Mouse (Mus musculus) ES-Bruce4 (cell line): ENCODE data around the gene Celf6. TPM values are rescaled to one million over a fixed set of nuclear protein-coding genes. Genes with fewer than 3 reads are reported as not detected.
A peak's percentile ranks its signal among the peaks of the same experiment; 100 is the strongest.

Experiments used
- H3K27ac ChIP-seq: 2 replicates; pipeline ENCODE4 v1.5.1; 2012; ENCODE audit warnings: low read length, inconsistent platforms; ENCODE audit not compliant: insufficient read depth
- H3K27me3 ChIP-seq: 2 replicates; pipeline ENCODE4 v1.6.1; 2012; ENCODE audit warnings: mild to moderate bottlenecking, low read length, inconsistent platforms; ENCODE audit not compliant: control insufficient read depth, poor library complexity, insufficient read depth, severe bottlenecking
- H3K36me3 ChIP-seq: 2 replicates; pipeline ENCODE4 v1.6.1; 2012; ENCODE audit warnings: inconsistent platforms, mild to moderate bottlenecking, low read length, moderate library complexity; ENCODE audit not compliant: control insufficient read depth, poor library complexity, insufficient read depth, severe bottlenecking
- H3K4me1 ChIP-seq: one replicate; pipeline ENCODE4 v1.8.1; 2011; ENCODE audit warnings: low read length; ENCODE audit not compliant: control insufficient read depth, insufficient read depth
- H3K4me3 ChIP-seq: 2 replicates; pipeline ENCODE4 v1.5.1; 2011; ENCODE audit warnings: low read depth, mild to moderate bottlenecking, low read length
- H3K9ac ChIP-seq: 2 replicates; pipeline ENCODE4 v1.6.1; 2012; ENCODE audit warnings: low read depth, mild to moderate bottlenecking, inconsistent platforms; ENCODE audit not compliant: poor library complexity, severe bottlenecking
- H3K9me3 ChIP-seq: replicated peaks from 2 replicates; pipeline ENCODE4 v1.6.1; 2012; ENCODE audit warnings: mild to moderate bottlenecking, low read length, inconsistent platforms; ENCODE audit not compliant: control insufficient read depth, poor library complexity, insufficient read depth, severe bottlenecking
- CTCF ChIP-seq: IDR thresholded peaks from one replicate; pipeline ENCODE4 v1.8.1; 2011; ENCODE audit warnings: low read depth, low read length
- EP300 ChIP-seq: IDR thresholded peaks from 2 replicates; pipeline ENCODE4 v1.6.1; 2011; ENCODE audit warnings: low read depth, low read length; ENCODE audit not compliant: insufficient read depth
- POLR2A ChIP-seq: IDR thresholded peaks from one replicate; pipeline ENCODE4 v1.8.1; 2011; ENCODE audit warnings: low read length; ENCODE audit not compliant: insufficient read depth
- polyA plus RNA-seq: library from polyadenylated mRNA; stranded (reverse); fragments of >200 nt; gene quantifications from 2 replicates; pipeline ENCODE4 v1.2.4, GENCODE M21; 2011; ENCODE audit warnings: low read depth; ENCODE audit not compliant: missing spikeins, insufficient read depth, insufficient read length

Gene Celf6
- polyA plus RNA-seq, 1 experiment = 0.64 TPM

GRCm38 (mm10) chr9:59550077-59550476 lies 27.6 kb upstream of the Celf6 start:
- peaks cover 8% of the 10 kb centered on the region; the same call in 1 of the 2 replicates for H3K9me3 ChIP-seq
- H3K27ac ChIP-seq = no peak overlapping the region
- no peaks in the 10 kb centered on the region for H3K4me1 ChIP-seq
- peaks cover 8% of the 10 kb centered on the region; the same call in 1 of the 2 replicates for H3K36me3 ChIP-seq
- no peak for TF ChIP-seq POLR2A
- no peak for TF ChIP-seq CTCF
- no peak for TF ChIP-seq EP300
- H3K4me3 ChIP-seq = no peak overlapping the region
- no peak overlapping the region for H3K9ac ChIP-seq
- no peaks in the 10 kb centered on the region for H3K27me3 ChIP-seq

- TF ChIP-seq POLR2A = no peak
- TF ChIP-seq CTCF = no peak
- no peak for TF ChIP-seq EP300
- Histone ChIP-seq H3K36me3 (peaks cover 8% of the 10 kb centered on the region; the same call in 1 of the 2 replicates), H3K9ac (no peak overlapping the region), H3K4me3 (no peak overlapping the region), H3K4me1 (no peaks in the 10 kb centered on the region), H3K27ac (no peak overlapping the region), H3K27me3 (no peaks in the 10 kb centered on the region), H3K9me3 (peaks cover 8% of the 10 kb centered on the region; the same call in 1 of the 2 replicates)
Measured at GRCm38 (mm10) chr9:59551017-59551416, 26.7 kb upstream of the Celf6 start.

- Histone ChIP-seq H3K4me3 (no peak overlapping the region), H3K9ac (no peak overlapping the region), H3K36me3 (peaks cover 8% of the 10 kb centered on the region; the same call in 1 of the 2 replicates), H3K9me3 (peaks cover 8% of the 10 kb centered on the region; the same call in 1 of the 2 replicates), H3K27me3 (no peaks in the 10 kb centered on the region), H3K4me1 (no peaks in the 10 kb centered on the region), H3K27ac (no peak overlapping the region)
- no peak for TF ChIP-seq CTCF
Measured at GRCm38 (mm10) chr9:59551620-59552031, 26.1 kb upstream of the Celf6 start.

- H3K4me1 ChIP-seq = no peaks in the 10 kb centered on the region
- no peak overlapping the region for H3K9ac ChIP-seq
- H3K27me3 ChIP-seq = no peaks in the 10 kb centered on the region
- peaks cover 15% of the 10 kb centered on the region for H3K36me3 ChIP-seq
- no peak for TF ChIP-seq EP300
- no peak for TF ChIP-seq POLR2A
- no peak for TF ChIP-seq CTCF
- H3K27ac ChIP-seq = no peak overlapping the region
- no peak overlapping the region for H3K4me3 ChIP-seq
- H3K9me3 ChIP-seq = peaks cover 8% of the 10 kb centered on the region; the same call in 1 of the 2 replicates
Measured at GRCm38 (mm10) chr9:59552610-59553009, 25.1 kb upstream of the Celf6 start.

GRCm38 (mm10) chr9:59553719-59554118 lies 24.0 kb upstream of the Celf6 start:
- Histone ChIP-seq H3K4me3 (no peak overlapping the region), H3K9ac (no peak overlapping the region), H3K27me3 (no peaks in the 10 kb centered on the region), H3K27ac (no peak overlapping the region), H3K36me3 (peaks cover 19% of the 10 kb centered on the region), H3K9me3 (peaks cover 8% of the 10 kb centered on the region; the same call in 1 of the 2 replicates), H3K4me1 (no peaks in the 10 kb centered on the region)
- TF ChIP-seq CTCF = no peak
- no peak for TF ChIP-seq EP300
- no peak for TF ChIP-seq POLR2A

- H3K36me3 ChIP-seq = peaks cover 8% of the 10 kb centered on the region
- no peak overlapping the region for H3K4me3 ChIP-seq
- H3K9me3 ChIP-seq = no peaks in the 10 kb centered on the region
- peak; percentile 98 for TF ChIP-seq CTCF
- no peak for TF ChIP-seq EP300
- H3K9ac ChIP-seq = no peak overlapping the region
- peaks cover 3% of the 10 kb centered on the region for H3K27me3 ChIP-seq
- H3K27ac ChIP-seq = no peak overlapping the region
- H3K4me1 ChIP-seq = no peaks in the 10 kb centered on the region
Measured at GRCm38 (mm10) chr9:59565600-59565999, 12.1 kb upstream of the Celf6 start.
